Mouse (Mus musculus) embryonic facial prominence, embryonic 12.5 days (tissue): ENCODE measurements around the gene Kctd6. TPM values are rescaled to one million over a fixed set of nuclear protein-coding genes. Genes with fewer than 3 reads are reported as not detected.
A peak's percentile ranks its signal among the peaks of the same experiment; 100 is the strongest.
"Not testable (repeated sequence)": the region's sequence is repeated elsewhere in the genome, so short reads cannot be mapped to it uniquely, and the experiment has no call there.

Experiments
- ATAC-seq: fragments of 200-750 bp; cut with Nextera tagmentation; 2 replicates; pipeline ENCODE4 v1.8.0; 2017; ENCODE audit not compliant: insufficient number of reproducible peaks, insufficient read depth, low FRiP score, low TSS enrichment
- H3K27ac ChIP-seq: fragments of 300-500 bp; sonication (generic); 2 replicates; pipeline ENCODE4 v1.5.1; 2016; ENCODE audit warnings: mild to moderate bottlenecking
- H3K27me3 ChIP-seq: fragments of 300-500 bp; sonication (generic); 2 replicates; pipeline ENCODE4 v1.6.1; 2016; ENCODE audit warnings: mild to moderate bottlenecking, moderate library complexity
- H3K36me3 ChIP-seq: fragments of 300-500 bp; sonication (generic); 2 replicates; pipeline ENCODE4 v1.6.1; 2016; ENCODE audit warnings: mild to moderate bottlenecking
- H3K4me1 ChIP-seq: fragments of 300-500 bp; sonication (generic); 2 replicates; pipeline ENCODE4 v1.6.1; 2016
- H3K4me2 ChIP-seq: fragments of 300-500 bp; sonication (generic); replicated peaks from 2 replicates; pipeline ENCODE4 v1.6.1; 2016; ENCODE audit warnings: mild to moderate bottlenecking, moderate library complexity
- H3K4me3 ChIP-seq: fragments of 300-500 bp; sonication (generic); 2 replicates; pipeline ENCODE4 v1.5.1; 2016; ENCODE audit warnings: mild to moderate bottlenecking
- H3K9ac ChIP-seq: fragments of 300-500 bp; sonication (generic); 2 replicates; pipeline ENCODE4 v1.6.1; 2016; ENCODE audit warnings: mild to moderate bottlenecking, moderate library complexity
- H3K9me3 ChIP-seq: fragments of 300-500 bp; sonication (generic); 2 replicates; pipeline ENCODE4 v1.6.1; 2016; ENCODE audit warnings: mild to moderate bottlenecking, moderate library complexity
- WGBS: fragments of 180-500 bp; shearing (Covaris S2); methylation state at CpG from one replicate; pipeline ENCODE4 v1.1.7; 2016; 5-methylcytosine and 5-hydroxymethylcytosine counted together
- polyA plus RNA-seq: library from polyadenylated mRNA; unstranded; fragments of >200 nt; fragmentation: Nextera tagmentation; extraction: Ambion mirVana; gene quantifications from 2 replicates; pipeline ENCODE4 v1.2.1, GENCODE M21; 2016

Gene Kctd6
- polyA plus RNA-seq, result 14.0 and 17.8 TPM in 2 replicates

GRCm38 (mm10) chr14:8213803-8214224 is at the start of gene Kctd6:
TSS of gene Kctd6 (plus strand) at chr14:8214140.
- no peaks in the 10 kb centered on the region for H3K9me3 ChIP-seq
- peak within 1 kb of the TSS; percentile 65 for H3K4me3 ChIP-seq
- H3K4me2 ChIP-seq, result peak within 1 kb of the TSS; percentile 73
- H3K27ac ChIP-seq, result peak within 1 kb of the TSS; percentile 80
- H3K36me3 ChIP-seq, result no peaks in the 10 kb centered on the region
- WGBS, result under 1% methylated on average over 46 of the region's 49 CpGs
- H3K9ac ChIP-seq, result peak within 1 kb of the TSS; percentile 78
- H3K27me3 ChIP-seq, result no peaks in the 10 kb centered on the region
- H3K4me1 ChIP-seq, result peaks cover 13% of the 10 kb centered on the region; the same call in 1 of the 2 replicates
- ATAC-seq, result peak; percentile 94

- whole genome bisulfite sequencing, result 81% methylated on average over 7 of the region's 7 CpGs
- H3K4me2 ChIP-seq, result no peak overlapping the region
- no peak for ATAC-seq
- H3K9me3 ChIP-seq, result no peaks in the 10 kb centered on the region
- no peak overlapping the region for H3K4me3 ChIP-seq
- H3K36me3 ChIP-seq, result peaks cover 73% of the 10 kb centered on the region
- no peak overlapping the region for H3K9ac ChIP-seq
- no peaks in the 10 kb centered on the region for H3K4me1 ChIP-seq
- no peaks in the 10 kb centered on the region for H3K27me3 ChIP-seq
- no peak overlapping the region for H3K27ac ChIP-seq
Observed at GRCm38 (mm10) chr14:8164463-8164862, 49.5 kb upstream of the Kctd6 start.

- peak within 1 kb of the TSS; percentile 90 for H3K4me3 ChIP-seq
- peaks cover 7% of the 10 kb centered on the region for H3K4me1 ChIP-seq
- H3K9me3 ChIP-seq, result no peaks in the 10 kb centered on the region
- peak within 1 kb of the TSS; percentile 92 for H3K9ac ChIP-seq
- no peaks in the 10 kb centered on the region for H3K27me3 ChIP-seq
- peak; percentile 100 for ATAC-seq
- peaks cover 30% of the 10 kb centered on the region for H3K36me3 ChIP-seq
- H3K27ac ChIP-seq, result peak within 1 kb of the TSS; percentile 76
- peak within 1 kb of the TSS; percentile 79 for H3K4me2 ChIP-seq
- under 1% methylated on average over 64 of the region's 64 CpGs for WGBS
Observed at GRCm38 (mm10) chr14:8172507-8173410, 41.2 kb upstream of the Kctd6 start, which contains the start of gene Pdhb. TSS of gene Pdhb (minus strand) at chr14:8173025.

- peak overlapping the region; percentile 52 for H3K9ac ChIP-seq
- ATAC-seq, H3K9me3 ChIP-seq, H3K4me1 ChIP-seq, H3K27me3 ChIP-seq: not testable (repeated sequence)
- WGBS, result 20% methylated on average over 7 of the region's 7 CpGs
- H3K27ac ChIP-seq, result peak overlapping the region; percentile 70
- peak overlapping the region; percentile 90 for H3K4me3 ChIP-seq
- peak overlapping the region; percentile 79 for H3K4me2 ChIP-seq
- peaks cover 20% of the 10 kb centered on the region for H3K36me3 ChIP-seq
Observed at GRCm38 (mm10) chr14:8173542-8174250, 40.2 kb upstream of the Kctd6 start.

GRCm38 (mm10) chr14:8174634-8175033 is 39.3 kb upstream of the Kctd6 start:
- no peaks in the 10 kb centered on the region for H3K9me3 ChIP-seq
- H3K9ac ChIP-seq, result no peak overlapping the region
- no peaks in the 10 kb centered on the region for H3K27me3 ChIP-seq
- WGBS, result 83% methylated on average over 5 of the region's 5 CpGs
- H3K4me1 ChIP-seq, result peaks cover 7% of the 10 kb centered on the region
- peaks cover 11% of the 10 kb centered on the region for H3K36me3 ChIP-seq
- no peak for ATAC-seq
- H3K4me3 ChIP-seq, result no peak overlapping the region
- no peak overlapping the region for H3K27ac ChIP-seq
- no peak overlapping the region for H3K4me2 ChIP-seq

- Histone ChIP-seq H3K27me3 (no peaks in the 10 kb centered on the region), H3K27ac (no peak overlapping the region), H3K9ac (no peak overlapping the region), H3K4me2 (no peak overlapping the region), H3K4me1 (peaks cover 7% of the 10 kb centered on the region), H3K9me3 (no peaks in the 10 kb centered on the region), H3K4me3 (no peak overlapping the region), H3K36me3 (no peaks in the 10 kb centered on the region)
- ATAC-seq, result no peak
- 59% methylated on average over 5 of the region's 5 CpGs for WGBS
Observed at GRCm38 (mm10) chr14:8176251-8176650, 37.7 kb upstream of the Kctd6 start.

- H3K4me3 ChIP-seq, result no peak overlapping the region
- H3K27me3 ChIP-seq, result no peaks in the 10 kb centered on the region
- ATAC-seq, result no peak
- 66% methylated on average over 4 of the region's 4 CpGs for WGBS
- no peak overlapping the region for H3K4me2 ChIP-seq
- no peak overlapping the region for H3K27ac ChIP-seq
- H3K36me3 ChIP-seq, result no peaks in the 10 kb centered on the region
- H3K9ac ChIP-seq, result no peak overlapping the region
- no peaks in the 10 kb centered on the region for H3K9me3 ChIP-seq
- no peaks in the 10 kb centered on the region for H3K4me1 ChIP-seq
Observed at GRCm38 (mm10) chr14:8180371-8181035, 33.4 kb upstream of the Kctd6 start.

- 64% methylated on average over 3 of the region's 3 CpGs for WGBS
- Histone ChIP-seq H3K27ac (no peak overlapping the region), H3K36me3 (no peaks in the 10 kb centered on the region), H3K9me3 (no peaks in the 10 kb centered on the region), H3K4me2 (no peak overlapping the region), H3K9ac (no peak overlapping the region), H3K4me1 (no peaks in the 10 kb centered on the region), H3K4me3 (no peak overlapping the region), H3K27me3 (no peaks in the 10 kb centered on the region)
- ATAC-seq, result no peak
Observed at GRCm38 (mm10) chr14:8183330-8183729, 30.6 kb upstream of the Kctd6 start.

- Histone ChIP-seq H3K9me3 (no peaks in the 10 kb centered on the region), H3K4me1 (no peaks in the 10 kb centered on the region), H3K4me3 (no peak overlapping the region), H3K36me3 (no peaks in the 10 kb centered on the region), H3K9ac (no peak overlapping the region), H3K27ac (no peak overlapping the region), H3K4me2 (no peak overlapping the region), H3K27me3 (no peaks in the 10 kb centered on the region)
- 85% methylated on average over 6 of the region's 6 CpGs for WGBS
- no peak for ATAC-seq
Observed at GRCm38 (mm10) chr14:8186278-8187045, 27.5 kb upstream of the Kctd6 start.

- H3K9ac ChIP-seq, result no peak overlapping the region
- H3K36me3 ChIP-seq, result no peaks in the 10 kb centered on the region
- no peak overlapping the region for H3K27ac ChIP-seq
- no peaks in the 10 kb centered on the region for H3K27me3 ChIP-seq
- 89% methylated on average over 3 of the region's 3 CpGs for WGBS
- no peak overlapping the region for H3K4me2 ChIP-seq
- H3K4me3 ChIP-seq, result no peak overlapping the region
- no peak for ATAC-seq
- no peaks in the 10 kb centered on the region for H3K4me1 ChIP-seq
- H3K9me3 ChIP-seq, result no peaks in the 10 kb centered on the region
Observed at GRCm38 (mm10) chr14:8190556-8190955, 23.4 kb upstream of the Kctd6 start.
